Mouse (Mus musculus) left cerebral cortex, adult 11 months (tissue): ENCODE data around the gene Adal.

Source experiments
- DNase-seq: peaks from one replicate; pipeline ENCODE4 v3.0.0; 2022; ENCODE audit warnings: low spot score

Adal gene

DNA sequence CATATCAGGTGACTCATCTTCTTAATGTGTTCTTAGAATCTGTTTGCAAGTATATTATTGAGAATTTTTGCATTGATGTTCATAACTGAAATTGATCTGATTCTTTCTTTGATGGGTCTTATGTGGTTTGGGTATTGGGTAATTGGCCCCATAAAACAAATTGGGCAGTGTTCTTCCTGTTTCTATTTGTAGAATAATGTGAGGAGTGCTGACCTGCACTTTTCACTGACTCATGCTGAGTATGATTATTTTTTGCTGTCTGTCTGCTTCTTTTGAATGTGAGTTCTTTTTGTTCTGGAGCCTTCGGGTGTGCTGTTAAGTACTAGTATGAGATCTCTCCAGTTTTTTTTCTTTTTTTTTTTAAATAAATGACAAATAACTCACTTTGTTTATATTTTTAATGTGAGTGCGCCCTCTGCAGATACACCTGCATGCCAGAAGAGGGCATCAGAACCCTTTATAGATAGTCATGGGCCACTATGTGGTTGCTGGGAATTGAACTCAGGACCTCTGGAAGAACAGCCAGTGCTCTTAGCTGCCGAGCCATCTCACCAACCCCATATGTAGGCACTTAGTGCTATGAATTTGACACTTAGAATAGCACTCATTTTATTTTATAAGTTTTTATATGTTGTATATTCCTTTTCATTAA, 38.7 kb downstream of the Adal start:
- no peak for DNase-seq

DNA sequence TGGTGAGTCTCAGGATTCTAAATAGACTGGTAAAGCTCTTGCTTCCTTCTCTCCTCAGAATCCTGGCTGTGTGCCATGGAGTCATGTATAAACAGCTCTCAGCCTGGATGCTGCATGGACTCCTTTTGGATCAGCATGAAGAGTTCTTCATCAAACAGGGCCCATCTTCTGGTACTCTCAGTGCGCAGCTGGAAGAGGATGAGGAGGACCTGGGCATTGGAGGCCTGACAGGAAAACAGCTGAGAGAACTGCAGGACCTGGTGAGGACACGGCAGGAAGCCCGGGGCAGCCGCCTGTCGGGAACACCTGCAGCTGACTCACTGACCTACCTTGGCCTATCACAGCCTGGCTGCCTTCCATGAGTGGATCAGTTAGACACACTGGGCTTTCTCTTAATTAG, 43.2 kb downstream of the Adal start:
- DNase-seq: no peak

DNA sequence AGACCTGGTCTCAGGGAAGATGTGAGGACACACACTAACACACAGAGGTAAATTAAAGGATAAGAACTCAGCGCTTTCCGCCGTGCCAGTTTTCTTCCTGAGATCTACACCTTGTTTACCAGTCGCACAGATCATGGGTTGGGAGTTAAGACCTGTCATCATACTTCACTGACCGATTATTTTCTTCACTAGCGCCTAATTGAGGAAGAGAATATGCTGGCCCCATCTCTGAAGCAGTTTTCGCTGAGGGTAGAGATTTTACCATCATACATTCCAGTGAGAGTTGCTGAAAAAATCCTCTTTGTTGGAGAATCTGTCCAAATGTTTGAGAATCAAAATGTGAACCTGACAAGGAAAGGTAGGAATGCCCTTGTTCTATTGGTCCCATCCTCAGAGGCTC, 43.9 kb downstream of the Adal start:
- no peak for DNase-seq

DNA sequence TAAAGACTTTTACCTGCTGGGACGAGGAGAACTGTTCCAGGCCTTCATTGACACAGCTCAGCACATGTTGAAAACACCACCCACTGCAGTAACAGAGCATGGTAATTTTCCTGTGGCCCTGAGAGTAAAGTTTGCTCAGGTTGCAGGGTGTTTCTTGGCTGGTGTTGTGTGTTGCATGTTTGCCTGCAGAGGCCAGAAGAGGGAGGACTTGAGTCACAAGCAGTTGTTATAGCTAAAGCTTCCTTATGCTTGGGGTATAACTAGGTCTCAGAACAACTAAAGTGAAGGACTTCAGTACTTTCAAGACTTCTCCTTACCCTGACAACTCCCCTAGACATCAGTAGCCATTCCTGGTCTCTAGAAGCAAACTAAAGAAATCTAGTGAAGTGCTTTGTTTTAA, 48.3 kb downstream of the Adal start:
- no peak for DNase-seq

DNA sequence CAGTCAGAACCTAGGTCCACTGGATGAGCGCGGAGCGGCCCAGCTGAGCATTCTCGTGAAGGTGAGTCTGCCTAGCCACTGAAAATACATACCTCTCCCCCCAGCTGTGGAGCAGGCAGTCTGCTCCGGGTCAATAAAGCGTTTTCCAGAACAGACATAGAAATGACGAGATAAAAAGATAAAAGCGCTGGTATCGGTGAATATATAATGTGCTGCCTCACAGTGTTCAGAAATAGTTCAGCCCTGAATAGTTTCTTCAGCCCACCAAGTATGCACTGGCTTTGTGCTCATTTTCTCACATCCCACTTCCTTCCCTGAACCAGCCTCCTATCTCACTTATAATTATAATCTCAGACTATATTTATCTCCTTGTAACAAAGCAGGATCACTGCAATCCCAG, 55.2 kb downstream of the Adal start:
- peak; percentile 74 for DNase-seq

DNA sequence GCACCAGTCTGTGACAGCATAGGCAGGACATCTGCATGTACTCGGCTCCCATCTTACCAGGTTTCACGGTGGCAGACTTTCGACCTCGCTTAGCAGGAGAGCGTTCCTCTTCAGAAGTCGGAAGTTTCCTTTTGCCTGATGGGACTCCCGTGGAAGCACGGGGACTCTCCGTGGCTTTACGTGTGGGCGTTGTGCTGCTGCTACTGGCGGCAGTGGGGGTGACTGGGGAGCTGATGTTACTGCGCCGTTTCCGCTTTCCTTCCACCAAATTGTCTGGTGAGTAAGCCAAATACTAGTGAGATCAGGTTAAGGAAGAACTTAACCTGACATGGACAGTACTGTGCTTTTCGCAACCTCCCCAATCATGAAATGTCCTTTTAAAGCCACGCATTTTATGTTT, 64.0 kb downstream of the Adal start:
- DNase-seq: no peak
